In the genomic region with DNA sequence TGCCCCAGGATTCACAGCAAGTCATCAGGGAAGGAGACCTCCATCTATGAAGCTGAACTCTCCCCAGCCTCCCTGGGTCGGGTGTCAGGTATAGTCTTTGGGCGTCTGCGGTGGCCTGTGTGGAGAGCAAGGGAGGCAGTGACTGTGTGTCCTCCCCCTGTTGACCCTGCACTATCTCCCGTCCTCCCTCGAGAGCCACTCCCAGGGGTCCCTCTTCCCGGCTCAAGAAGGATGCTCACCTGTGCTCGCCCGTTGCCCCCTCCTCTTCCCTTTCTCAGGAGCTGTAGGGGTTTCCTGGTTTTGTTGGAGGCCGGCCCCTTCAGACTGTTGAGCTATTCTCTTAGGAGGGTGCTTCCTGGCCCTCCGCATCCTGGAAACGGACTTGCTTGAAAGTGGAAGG, we compare ENCODE assay signal across 18 mouse cellular contexts.
"Had no signal": no experiment of that assay in that cellular context is flagged by ENCODE, and none has a peak within 500 bp of the region (broad histone marks: within the 10 kb centered on the region; RNA-seq: fewer than 3 reads in every experiment).

No protein-coding gene starts in this region.

- ATAC-seq: midbrain, embryonic 13.5 days; midbrain, embryonic 15.5 days had no signal

- DNase-seq: lung, adult 18-20 months; lung, embryonic 14.5 days; lung, postnatal 10 days; lung, postnatal 4 days; retina, postnatal 1 day; right cerebral cortex, adult 18-20 months; right cerebral cortex, postnatal 25 days; right cerebral cortex, postnatal 4 days; spleen, adult 18-20 months; thymus, adult 18-20 months; thymus, postnatal 14 days; thymus, postnatal 36 days had no signal

- H3K9ac ChIP-seq: lung, embryonic 14.5 days; midbrain, embryonic 13.5 days; midbrain, embryonic 15.5 days; neural tube, embryonic 13.5 days; neural tube, embryonic 15.5 days had no signal

- H3K4me2 ChIP-seq: lung, embryonic 14.5 days; midbrain, embryonic 13.5 days; midbrain, embryonic 15.5 days; neural tube, embryonic 13.5 days; neural tube, embryonic 15.5 days had no signal

- H3K27ac ChIP-seq: midbrain, embryonic 10.5 days; midbrain, embryonic 13.5 days; midbrain, embryonic 15.5 days; neural tube, embryonic 13.5 days; neural tube, embryonic 15.5 days had no signal

- H3K9me3 ChIP-seq: midbrain, embryonic 10.5 days; midbrain, embryonic 13.5 days; midbrain, embryonic 15.5 days; neural tube, embryonic 13.5 days; neural tube, embryonic 15.5 days had no signal

- H3K27me3 ChIP-seq: midbrain, embryonic 13.5 days; midbrain, embryonic 15.5 days; neural tube, embryonic 13.5 days; neural tube, embryonic 15.5 days had no signal

- H3K4me3 ChIP-seq: midbrain, embryonic 10.5 days; midbrain, embryonic 13.5 days; midbrain, embryonic 15.5 days; myocyte; neural tube, embryonic 13.5 days; neural tube, embryonic 15.5 days had no signal
